Mouse (Mus musculus) CH12.LX (cell line): Measurements from ENCODE around the gene Aven.

Experiments
- BHLHE40 ChIP-seq: IDR thresholded peaks from 2 replicates; pipeline ENCODE4 v1.6.1; 2011; ENCODE audit warnings: mild to moderate bottlenecking, low read depth, low read length, improper control_type of control experiment
- CHD2 ChIP-seq: IDR thresholded peaks from 2 replicates; pipeline ENCODE4 v1.6.1; 2011; ENCODE audit warnings: low read length, improper control_type of control experiment
- CTCF ChIP-seq, 2 experiments: IDR thresholded peaks in 1 of 2; conservative IDR thresholded peaks in 1 of 2; 2 replicates each; pipeline ENCODE4 v1.5.1; 2011 to 2012; ENCODE audit warnings: low read depth in 2 of 2, low read length in 2 of 2, improper control_type of control experiment in 1 of 2, inconsistent platforms in 1 of 2, mild to moderate bottlenecking in 1 of 2, moderate library complexity in 1 of 2
- ELF1 ChIP-seq: IDR thresholded peaks from 2 replicates; pipeline ENCODE4 v1.6.1; 2014; ENCODE audit warnings: low read depth, mild to moderate bottlenecking, inconsistent platforms, low read length, improper control_type of control experiment
- EP300 ChIP-seq: IDR thresholded peaks from 2 replicates; pipeline ENCODE4 v1.6.1; 2011; ENCODE audit warnings: low read length, improper control_type of control experiment
- MAX ChIP-seq: IDR thresholded peaks from 2 replicates; pipeline ENCODE4 v1.6.1; 2011; ENCODE audit warnings: low read length, improper control_type of control experiment
- MXI1 ChIP-seq: IDR thresholded peaks from 2 replicates; pipeline ENCODE4 v1.6.1; 2011; ENCODE audit warnings: mild to moderate bottlenecking, low read depth, low read length, improper control_type of control experiment
- POLR2A ChIP-seq: IDR thresholded peaks from 2 replicates; pipeline ENCODE4 v1.6.1; 2011; ENCODE audit warnings: low read depth, mild to moderate bottlenecking, improper control_type of control experiment, low read length
- TCF12 ChIP-seq: IDR thresholded peaks from 2 replicates; pipeline ENCODE4 v1.6.1; 2014; ENCODE audit warnings: low read depth, mild to moderate bottlenecking, inconsistent platforms, low read length, improper control_type of control experiment

DNA sequence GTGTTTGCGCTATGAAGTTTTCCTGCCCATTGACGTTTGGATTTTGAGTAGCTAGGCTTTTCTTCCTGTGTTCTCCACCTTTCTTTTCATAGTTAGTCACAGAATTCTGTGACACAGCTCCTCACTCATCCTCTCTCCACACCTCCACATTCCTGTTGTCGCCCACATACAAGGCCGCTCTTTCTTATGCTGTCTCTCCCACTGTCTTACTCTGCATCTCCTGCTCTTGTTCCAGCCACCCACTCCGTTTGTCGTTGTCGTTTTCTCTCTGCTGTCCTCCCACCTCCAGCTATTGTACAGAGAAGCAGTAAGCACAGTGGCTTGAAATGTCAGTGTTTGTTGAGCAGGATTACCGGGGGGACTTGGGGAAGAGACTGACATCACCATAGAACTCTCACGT, 139.8 kb downstream of the Aven start:
- TF ChIP-seq MAX (no peak), POLR2A (no peak), CTCF (conservative IDR thresholded peaks at IDR 0.05 in 1 of 2, IDR thresholded peaks at IDR 0.05 in 1 of 2; ENCODE audit: low read depth in 2 of 2, low read length in 2 of 2) (no peak), MXI1 (no peak), ELF1 (no peak), TCF12 (no peak), EP300 (no peak), BHLHE40 (no peak), CHD2 (no peak)
